Mouse (Mus musculus): Measurements from ENCODE around the gene Lhx2. TPM values are rescaled to one million over a fixed set of nuclear protein-coding genes. Genes with fewer than 3 reads are reported as not detected.

The Lhx2 gene
- polyA plus RNA-seq, 1 experiment from 2014 or later = 13.2 TPM

GRCm38 (mm10) chr2:38368746-38369330 lies 29.8 kb downstream of the Lhx2 start:
- peaks cover 94% of the 10 kb centered on the region for H3K27me3 ChIP-seq (ENCODE audit: control insufficient read depth, insufficient read depth, low read length)
- WGBS = 8% methylated on average over 31 of the region's 31 CpGs

GRCm38 (mm10) chr2:38375606-38376304 lies 36.7 kb downstream of the Lhx2 start:
- H3K4me3 ChIP-seq (replicated peaks; ENCODE audit: low read length) = no peak overlapping the region
- peak overlapping the region; percentile 36 for H3K4me2 ChIP-seq (replicated peaks)
- H3K36me3 ChIP-seq (replicated peaks; ENCODE audit: control insufficient read depth, insufficient read depth) = no peaks in the 10 kb centered on the region
- DNase-seq (ENCODE audit: low spot score) = no peak
- ATAC-seq (ENCODE audit: low FRiP score) = 0 out of 2 replicates have a peak, but pooled peaks have one; percentile 33
- peaks cover 72% of the 10 kb centered on the region for H3K27me3 ChIP-seq (ENCODE audit: control insufficient read depth, insufficient read depth, low read length)
- WGBS = 3% methylated on average over 20 of the region's 20 CpGs
- peaks cover 5% of the 10 kb centered on the region; the same call in 1 of the 2 replicates for H3K4me1 ChIP-seq (replicated peaks; ENCODE audit: control insufficient read depth, insufficient read depth, low read length)
- H3K9me3 ChIP-seq (ENCODE audit: control insufficient read depth, low read length) = no peaks in the 10 kb centered on the region
- no peak overlapping the region for H3K27ac ChIP-seq
- H3K9ac ChIP-seq = no peak overlapping the region

More at GRCm38 (mm10) chr2:38368746-38369330, 29.8 kb downstream of the Lhx2 start:
- peak overlapping the region; percentile 24 for H3K4me2 ChIP-seq (replicated peaks)
- ATAC-seq (ENCODE audit: low FRiP score) (no peak), DNase-seq (ENCODE audit: low spot score) (no peak)
- H3K36me3 ChIP-seq (replicated peaks; ENCODE audit: control insufficient read depth, insufficient read depth) = no peaks in the 10 kb centered on the region
- H3K27ac ChIP-seq = no peak overlapping the region
- H3K9ac ChIP-seq = no peak overlapping the region
- no peaks in the 10 kb centered on the region for H3K9me3 ChIP-seq (ENCODE audit: control insufficient read depth, low read length)
- 0 out of 2 replicates have a peak overlapping the region, but pooled peaks have one; percentile 2 for H3K4me3 ChIP-seq (replicated peaks; ENCODE audit: low read length)
- no peaks in the 10 kb centered on the region; the same call in 1 of the 2 replicates for H3K4me1 ChIP-seq (replicated peaks; ENCODE audit: control insufficient read depth, insufficient read depth, low read length)

- H3K9me3 ChIP-seq (ENCODE audit: control insufficient read depth, low read length) = no peaks in the 10 kb centered on the region
- H3K27ac ChIP-seq = no peak overlapping the region
- no peak overlapping the region for H3K4me3 ChIP-seq (replicated peaks; ENCODE audit: low read length)
- WGBS = 83% methylated on average over 7 of the region's 7 CpGs
- ATAC-seq (ENCODE audit: low FRiP score) (no peak), DNase-seq (ENCODE audit: low spot score) (no peak)
- peaks cover 63% of the 10 kb centered on the region for H3K27me3 ChIP-seq (ENCODE audit: control insufficient read depth, insufficient read depth, low read length)
- H3K4me1 ChIP-seq (replicated peaks; ENCODE audit: control insufficient read depth, insufficient read depth, low read length) = peaks cover 5% of the 10 kb centered on the region; the same call in 1 of the 2 replicates
- H3K4me2 ChIP-seq (replicated peaks) = no peak overlapping the region
- H3K36me3 ChIP-seq (replicated peaks; ENCODE audit: control insufficient read depth, insufficient read depth) = no peaks in the 10 kb centered on the region
- no peak overlapping the region for H3K9ac ChIP-seq
These were observed 38.2 kb downstream of the Lhx2 start for GRCm38 (mm10) chr2:38377254-38377653.

GRCm38 (mm10) chr2:38378346-38378745 lies 39.3 kb downstream of the Lhx2 start:
- Histone ChIP-seq H3K9ac (no peak overlapping the region), H3K4me3 (replicated peaks; ENCODE audit: low read length) (no peak overlapping the region), H3K9me3 (ENCODE audit: control insufficient read depth, low read length) (no peaks in the 10 kb centered on the region), H3K27ac (no peak overlapping the region), H3K4me1 (replicated peaks; ENCODE audit: control insufficient read depth, insufficient read depth, low read length) (peaks cover 5% of the 10 kb centered on the region; the same call in 1 of the 2 replicates), H3K4me2 (replicated peaks) (no peak overlapping the region), H3K36me3 (replicated peaks; ENCODE audit: control insufficient read depth, insufficient read depth) (no peaks in the 10 kb centered on the region), H3K27me3 (ENCODE audit: control insufficient read depth, insufficient read depth, low read length) (peaks cover 53% of the 10 kb centered on the region)
- ATAC-seq (ENCODE audit: low FRiP score) = no peak
- 20% methylated on average over 5 of the region's 5 CpGs for WGBS
- no peak for DNase-seq (ENCODE audit: low spot score)

- DNase-seq (ENCODE audit: low spot score) (no peak), ATAC-seq (ENCODE audit: low FRiP score) (no peak)
- Histone ChIP-seq H3K9me3 (ENCODE audit: control insufficient read depth, low read length) (no peaks in the 10 kb centered on the region), H3K36me3 (replicated peaks; ENCODE audit: control insufficient read depth, insufficient read depth) (no peaks in the 10 kb centered on the region), H3K4me3 (replicated peaks; ENCODE audit: low read length) (peak overlapping the region; percentile 18; the same call in 1 of the 2 replicates), H3K4me2 (replicated peaks) (peak overlapping the region; percentile 32), H3K27me3 (ENCODE audit: control insufficient read depth, insufficient read depth, low read length) (peaks cover 48% of the 10 kb centered on the region), H3K9ac (0 out of 2 replicates have a peak overlapping the region, but pooled peaks have one; percentile 36), H3K27ac (no peak overlapping the region), H3K4me1 (replicated peaks; ENCODE audit: control insufficient read depth, insufficient read depth, low read length) (peaks cover 5% of the 10 kb centered on the region; the same call in 1 of the 2 replicates)
- 4% methylated on average over 29 of the region's 29 CpGs for WGBS
These were observed 39.9 kb downstream of the Lhx2 start for GRCm38 (mm10) chr2:38378849-38379545.

GRCm38 (mm10) chr2:38379546-38379870 lies 40.4 kb downstream of the Lhx2 start:
- WGBS = 9% methylated on average over 4 of the region's 4 CpGs
- Histone ChIP-seq H3K9ac (no peak overlapping the region), H3K27me3 (ENCODE audit: control insufficient read depth, insufficient read depth, low read length) (peaks cover 48% of the 10 kb centered on the region)

GRCm38 (mm10) chr2:38380136-38381083 lies 41.3 kb downstream of the Lhx2 start:
- peaks cover 42% of the 10 kb centered on the region for H3K27me3 ChIP-seq (ENCODE audit: control insufficient read depth, insufficient read depth, low read length)

More at GRCm38 (mm10) chr2:38379546-38379870, 40.4 kb downstream of the Lhx2 start:
- no peaks in the 10 kb centered on the region for H3K36me3 ChIP-seq (replicated peaks; ENCODE audit: control insufficient read depth, insufficient read depth)
- ATAC-seq (ENCODE audit: low FRiP score) (no peak), DNase-seq (ENCODE audit: low spot score) (no peak)
- peak overlapping the region; percentile 32 for H3K4me2 ChIP-seq (replicated peaks)
- peak overlapping the region; percentile 18; the same call in 1 of the 2 replicates for H3K4me3 ChIP-seq (replicated peaks; ENCODE audit: low read length)
- no peak overlapping the region for H3K27ac ChIP-seq
- H3K4me1 ChIP-seq (replicated peaks; ENCODE audit: control insufficient read depth, insufficient read depth, low read length) = peaks cover 5% of the 10 kb centered on the region; the same call in 1 of the 2 replicates
- H3K9me3 ChIP-seq (ENCODE audit: control insufficient read depth, low read length) = no peaks in the 10 kb centered on the region

GRCm38 (mm10) chr2:38387568-38388262 lies 48.6 kb downstream of the Lhx2 start:
- H3K4me1 ChIP-seq (replicated peaks; ENCODE audit: control insufficient read depth, insufficient read depth, low read length) = no peaks in the 10 kb centered on the region
- H3K4me3 ChIP-seq (replicated peaks; ENCODE audit: low read length) = no peak overlapping the region
- DNase-seq (ENCODE audit: low spot score) = no peak
- H3K27me3 ChIP-seq (ENCODE audit: control insufficient read depth, insufficient read depth, low read length) = no peaks in the 10 kb centered on the region
- no peaks in the 10 kb centered on the region for H3K9me3 ChIP-seq (ENCODE audit: control insufficient read depth, low read length)
- no peak overlapping the region for H3K27ac ChIP-seq
- ATAC-seq (ENCODE audit: low FRiP score) = no peak
- H3K36me3 ChIP-seq (replicated peaks; ENCODE audit: control insufficient read depth, insufficient read depth) = no peaks in the 10 kb centered on the region
- H3K9ac ChIP-seq = no peak overlapping the region
- H3K4me2 ChIP-seq (replicated peaks) = no peak overlapping the region
- WGBS = 84% methylated on average over 10 of the region's 10 CpGs

More at GRCm38 (mm10) chr2:38380136-38381083, 41.3 kb downstream of the Lhx2 start:
- no peak for DNase-seq (ENCODE audit: low spot score)
- ATAC-seq (ENCODE audit: low FRiP score) = no peak
- H3K27ac ChIP-seq = no peak overlapping the region
- no peaks in the 10 kb centered on the region for H3K9me3 ChIP-seq (ENCODE audit: control insufficient read depth, low read length)
- peaks cover 5% of the 10 kb centered on the region; the same call in 1 of the 2 replicates for H3K4me1 ChIP-seq (replicated peaks; ENCODE audit: control insufficient read depth, insufficient read depth, low read length)
- H3K9ac ChIP-seq = no peak overlapping the region
- no peak overlapping the region for H3K4me3 ChIP-seq (replicated peaks; ENCODE audit: low read length)
- no peaks in the 10 kb centered on the region for H3K36me3 ChIP-seq (replicated peaks; ENCODE audit: control insufficient read depth, insufficient read depth)
- no peak overlapping the region for H3K4me2 ChIP-seq (replicated peaks)
- 50% methylated on average over 10 of the region's 10 CpGs for WGBS

Measured in hindbrain, embryonic 14.5 days (tissue).